Mouse (Mus musculus) midbrain, postnatal 0 days (tissue): ENCODE measurements at regions not wholly inside any gene's neighbourhood (a gene's known extent, or its start where the extent isn't known, plus 50 kb on each side); places are given as distances from the start of the nearest gene placed in this dataset.
A peak's percentile ranks its signal among the peaks of the same experiment; 100 is the strongest.

Source experiments
- ATAC-seq: fragments of 200-750 bp; cut with Nextera tagmentation; 2 replicates; pipeline ENCODE4 v1.8.0; 2017; ENCODE audit warnings: moderate number of reproducible peaks, mild to moderate bottlenecking, moderate TSS enrichment, moderate library complexity; ENCODE audit not compliant: low FRiP score
- DNase-seq: peaks from one replicate; pipeline ENCODE4 v3.0.0-alpha.2; 2015; ENCODE audit warnings: low spot score
- H3K27ac ChIP-seq: fragments of 300-500 bp; sonication (generic); 2 replicates; pipeline ENCODE4 v1.5.1; 2014; ENCODE audit warnings: low read depth, mild to moderate bottlenecking, low read length, mixed read lengths
- H3K27me3 ChIP-seq: fragments of 300-500 bp; sonication (generic); 2 replicates; pipeline ENCODE4 v1.6.1; 2014; ENCODE audit warnings: low read length, control low read depth, mixed read lengths; ENCODE audit not compliant: insufficient read depth
- H3K36me3 ChIP-seq: fragments of 300-500 bp; sonication (generic); 2 replicates; pipeline ENCODE4 v1.6.1; 2014; ENCODE audit warnings: low read length, control low read depth, mixed read lengths; ENCODE audit not compliant: insufficient read depth
- H3K4me1 ChIP-seq: fragments of 300-500 bp; sonication (generic); 2 replicates; pipeline ENCODE4 v1.6.1; 2014; ENCODE audit warnings: mild to moderate bottlenecking, control low read depth, antibody characterized with exemption, low read length, mixed read lengths; ENCODE audit not compliant: insufficient read depth
- H3K4me2 ChIP-seq: fragments of 300-500 bp; sonication (generic); 2 replicates; pipeline ENCODE4 v1.6.1; 2014; ENCODE audit warnings: low read depth, mild to moderate bottlenecking, low read length, mixed read lengths; ENCODE audit not compliant: poor library complexity, severe bottlenecking
- H3K4me3 ChIP-seq: fragments of 300-500 bp; sonication (generic); 2 replicates; pipeline ENCODE4 v1.5.1; 2014; ENCODE audit warnings: low read depth, mild to moderate bottlenecking, low read length, moderate library complexity
- H3K9ac ChIP-seq: fragments of 300-500 bp; sonication (generic); replicated peaks from 2 replicates; pipeline ENCODE4 v1.6.1; 2014; ENCODE audit warnings: mild to moderate bottlenecking, low read length, moderate library complexity, mixed read lengths; ENCODE audit not compliant: poor library complexity, severe bottlenecking
- H3K9me3 ChIP-seq: fragments of 300-500 bp; sonication (generic); 2 replicates; pipeline ENCODE4 v1.6.1; 2016; ENCODE audit warnings: low read length, control low read depth
- CTCF ChIP-seq: IDR thresholded peaks from 2 replicates; pipeline ENCODE4 v1.5.1; 2016; ENCODE audit warnings: antibody characterized with exemption, mild to moderate bottlenecking
- WGBS: fragments of 180-500 bp; shearing (Covaris S2); extraction: QIAGEN DNeasy Blood & Tissue Kit; methylation state at CpG from one replicate; pipeline ENCODE4 v1.1.7; 2014; 5-methylcytosine and 5-hydroxymethylcytosine counted together

DNA sequence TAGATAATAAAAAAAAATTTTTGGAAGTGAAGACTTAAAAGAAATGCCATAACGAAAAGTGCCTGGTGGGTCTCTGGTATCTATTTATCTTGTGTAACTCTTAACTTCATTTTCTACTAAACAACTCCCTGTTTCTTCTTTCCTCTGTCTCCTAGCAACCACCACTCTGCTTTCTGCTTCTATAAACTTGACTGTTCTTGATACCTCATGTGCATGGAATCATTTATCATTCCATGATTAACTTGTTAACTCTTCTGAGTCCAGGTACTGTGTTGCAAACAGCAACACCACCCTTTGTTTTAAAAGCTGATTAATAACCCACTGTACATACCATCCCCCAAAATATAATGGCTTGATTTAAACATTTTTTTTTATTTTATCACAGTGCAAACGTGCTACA, 325.0 kb downstream of the Mettl4 start:
- Histone ChIP-seq H3K27ac (no peak overlapping the region), H3K4me3 (no peak overlapping the region), H3K4me1 (no peaks in the 10 kb centered on the region), H3K36me3 (no peaks in the 10 kb centered on the region), H3K4me2 (no peak overlapping the region), H3K9ac (no peak overlapping the region), H3K27me3 (no peaks in the 10 kb centered on the region), H3K9me3 (no peaks in the 10 kb centered on the region)
- ATAC-seq: no peak
- DNase-seq: peak; percentile 14
- WGBS: 56% methylated on average over 2 of the region's 2 CpGs
- no peak for TF ChIP-seq CTCF

- Histone ChIP-seq H3K9me3 (no peaks in the 10 kb centered on the region), H3K36me3 (no peaks in the 10 kb centered on the region), H3K4me3 (no peak overlapping the region), H3K27me3 (no peaks in the 10 kb centered on the region), H3K4me1 (no peaks in the 10 kb centered on the region), H3K4me2 (no peak overlapping the region), H3K27ac (no peak overlapping the region), H3K9ac (no peak overlapping the region)
- no peak for TF ChIP-seq CTCF
- no peak for ATAC-seq
- 59% methylated on average over 2 of the region's 2 CpGs for WGBS
- DNase-seq: no peak
These were observed 366.8 kb downstream of the Mettl4 start for GRCm38 (mm10) chr17:94382993-94383392.

DNA sequence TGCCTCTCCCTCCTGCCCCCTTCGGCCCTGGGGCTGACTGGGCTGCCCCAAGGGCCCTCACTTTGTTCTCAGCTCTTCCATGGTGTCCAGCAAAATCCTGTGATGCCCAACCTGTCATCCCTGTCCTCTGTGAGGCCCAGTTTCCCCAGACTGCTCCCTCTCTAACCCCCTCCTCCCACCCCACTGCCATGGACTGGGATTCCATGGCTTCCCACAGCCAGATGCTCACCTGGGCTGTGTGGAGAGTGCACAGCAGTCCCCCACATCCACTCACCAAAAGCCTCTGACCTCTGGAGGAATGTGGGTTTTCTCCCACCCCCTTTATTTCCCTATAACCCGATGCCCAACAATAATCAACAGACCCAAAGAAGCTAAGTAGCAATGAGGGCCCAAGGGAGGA, 414.1 kb downstream of the Mettl4 start:
- TF ChIP-seq CTCF: no peak
- Histone ChIP-seq H3K9me3 (no peaks in the 10 kb centered on the region), H3K36me3 (no peaks in the 10 kb centered on the region), H3K4me3 (no peak overlapping the region), H3K4me1 (no peaks in the 10 kb centered on the region), H3K27ac (no peak overlapping the region), H3K4me2 (no peak overlapping the region), H3K9ac (no peak overlapping the region), H3K27me3 (no peaks in the 10 kb centered on the region)
- DNase-seq: no peak
- WGBS: 81% methylated on average over 2 of the region's 2 CpGs
- no peak for ATAC-seq

DNA sequence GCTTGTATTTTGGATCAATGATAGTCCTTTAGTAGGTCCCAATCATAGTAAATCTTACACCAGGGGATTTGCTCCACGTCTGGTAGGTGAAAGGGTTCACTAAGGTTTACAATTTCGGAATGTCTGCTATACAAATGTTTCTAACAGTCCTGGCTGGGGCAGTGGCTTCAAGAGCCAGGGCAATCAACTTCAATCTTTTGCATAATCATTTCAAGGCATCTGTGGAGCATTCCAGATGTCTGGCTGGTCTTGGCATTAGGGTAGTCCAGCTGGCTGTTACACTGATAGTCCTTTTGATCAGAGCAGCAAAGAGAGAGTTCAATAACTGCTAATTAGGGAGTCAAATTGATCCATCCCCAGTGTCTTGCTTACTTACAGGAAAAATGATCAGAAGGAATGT, 423.6 kb downstream of the Mettl4 start:
- H3K4me3 ChIP-seq: no peak overlapping the region
- WGBS: 68% methylated on average over 2 of the region's 2 CpGs
- DNase-seq (no peak), ATAC-seq (no peak)
- no peaks in the 10 kb centered on the region for H3K9me3 ChIP-seq
- H3K27ac ChIP-seq: no peak overlapping the region
- no peaks in the 10 kb centered on the region for H3K36me3 ChIP-seq
- H3K4me2 ChIP-seq: no peak overlapping the region
- no peaks in the 10 kb centered on the region for H3K4me1 ChIP-seq
- no peak for TF ChIP-seq CTCF
- no peak overlapping the region for H3K9ac ChIP-seq
- no peaks in the 10 kb centered on the region for H3K27me3 ChIP-seq

DNA sequence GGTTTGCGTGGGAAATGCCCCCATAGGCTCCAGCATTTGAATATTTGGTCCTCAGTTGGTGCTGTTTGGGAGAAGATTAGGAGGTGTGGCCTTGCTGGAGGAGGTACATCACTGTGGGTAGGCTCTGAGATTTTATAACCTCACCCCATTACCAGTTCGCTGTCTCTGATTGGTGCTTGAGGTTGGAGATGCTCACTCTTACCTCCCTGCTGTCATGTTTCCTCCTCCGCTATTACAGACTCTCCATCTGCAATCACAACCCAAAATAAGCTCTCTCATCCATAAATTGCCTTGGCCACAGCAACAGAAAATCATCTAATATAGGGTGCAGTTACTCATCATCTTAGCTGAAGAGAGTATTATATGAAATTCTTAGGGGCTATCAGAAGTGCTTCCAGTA, 458.6 kb downstream of the Mettl4 start:
- H3K4me2 ChIP-seq: no peak overlapping the region
- no peaks in the 10 kb centered on the region for H3K27me3 ChIP-seq
- H3K27ac ChIP-seq: no peak overlapping the region
- WGBS: 94% methylated on average over 3 of the region's 3 CpGs
- no peaks in the 10 kb centered on the region for H3K36me3 ChIP-seq
- ATAC-seq (no peak), DNase-seq (no peak)
- no peak overlapping the region for H3K4me3 ChIP-seq
- no peak overlapping the region for H3K9ac ChIP-seq
- TF ChIP-seq CTCF: no peak
- no peaks in the 10 kb centered on the region for H3K4me1 ChIP-seq
- no peaks in the 10 kb centered on the region for H3K9me3 ChIP-seq

GRCm38 (mm10) chr17:94287612-94288159, 462.1 kb downstream of the Mettl4 start:
- H3K4me3 ChIP-seq: no peak overlapping the region
- no peak overlapping the region for H3K4me2 ChIP-seq
- TF ChIP-seq CTCF: no peak
- no peaks in the 10 kb centered on the region for H3K36me3 ChIP-seq
- no peaks in the 10 kb centered on the region for H3K27me3 ChIP-seq
- H3K9ac ChIP-seq: no peak overlapping the region
- no peak for DNase-seq
- no peaks in the 10 kb centered on the region for H3K9me3 ChIP-seq
- WGBS: 55% methylated on average over 3 of the region's 3 CpGs
- no peaks in the 10 kb centered on the region for H3K4me1 ChIP-seq
- no peak overlapping the region for H3K27ac ChIP-seq
- ATAC-seq: no peak
